Mouse (Mus musculus): ENCODE data around the gene Wdfy2. TPM values are rescaled to one million over a fixed set of nuclear protein-coding genes. Genes with fewer than 3 reads are reported as not detected.
"Not testable (repeated sequence)": the region's sequence is repeated elsewhere in the genome, so short reads cannot be mapped to it uniquely, and the experiment has no call there.

Gene Wdfy2
- 10 to 100 TPM; 14.6 TPM for total RNA-seq (2021)
- long read RNA-seq, experiment 1, full-length matches to known transcripts, result 2 of 6 reads
- long read RNA-seq, experiment 1, partial matches to known transcripts, result 1 of 6 reads
- long read RNA-seq, experiment 1, other reads (novel, unspliced or antisense), result 3 of 6 reads
- long read RNA-seq, experiment 2, partial matches to known transcripts, result 1 of 3 reads
- long read RNA-seq, experiment 2, other reads (novel, unspliced or antisense), result 2 of 3 reads

DNA sequence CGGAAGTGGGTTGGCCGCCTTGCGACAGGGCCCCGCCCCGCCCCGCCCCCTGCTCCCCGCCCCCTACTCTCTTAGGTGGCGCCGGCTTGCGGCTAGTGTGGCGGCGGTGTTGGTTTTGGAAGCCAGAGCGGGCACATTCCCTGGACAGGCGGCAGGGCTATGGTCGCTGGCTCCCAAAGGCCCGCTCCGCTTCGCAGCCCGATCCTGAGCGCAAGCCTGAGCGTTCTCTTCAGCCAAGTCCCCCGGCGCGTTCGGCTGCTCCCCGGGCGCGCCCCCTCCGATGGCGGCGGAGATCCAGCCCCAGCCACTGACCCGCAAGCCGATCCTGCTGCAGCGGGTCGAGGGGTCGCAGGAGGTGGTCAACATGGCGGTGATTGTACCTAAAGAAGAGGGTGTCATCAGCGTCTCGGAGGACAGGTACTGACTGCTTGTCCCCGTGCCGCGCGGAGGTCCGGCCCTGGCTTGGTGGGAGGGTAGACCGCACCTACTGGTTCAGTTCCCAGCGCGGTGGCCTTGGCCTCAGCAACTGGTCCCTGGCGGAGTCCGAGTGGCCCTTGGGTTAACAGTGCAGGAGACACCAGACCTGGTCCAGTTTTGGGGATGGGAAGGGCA is at the start of gene Wdfy2:
TSS of gene Wdfy2 (plus strand) at position 38 of the 612 bp plus-strand sequence.
- no peak for DNase-seq (ENCODE audit: low spot score in 2 of 2)

DNA sequence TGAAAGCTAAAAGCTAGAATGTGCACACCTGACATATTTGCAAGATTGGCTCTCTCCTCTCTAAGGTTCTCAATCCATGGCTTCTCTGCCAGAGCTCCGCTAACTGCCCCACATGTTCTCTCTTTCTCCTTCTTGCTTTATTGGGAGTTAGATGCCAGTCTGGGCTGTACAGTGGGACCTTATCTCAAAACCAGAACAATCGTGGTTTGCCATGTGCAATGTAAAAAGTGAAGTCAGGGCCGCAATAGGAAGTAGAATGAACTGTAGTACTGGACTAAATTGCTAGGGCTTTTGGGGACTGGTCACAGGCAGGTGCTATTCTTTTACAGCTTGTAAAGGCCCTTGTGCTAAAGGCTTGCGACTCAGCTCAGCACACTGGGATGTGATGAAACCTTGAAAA is 48.2 kb upstream of the Wdfy2 start:
- DNase-seq (ENCODE audit: low spot score in 2 of 2), result no peak

DNA sequence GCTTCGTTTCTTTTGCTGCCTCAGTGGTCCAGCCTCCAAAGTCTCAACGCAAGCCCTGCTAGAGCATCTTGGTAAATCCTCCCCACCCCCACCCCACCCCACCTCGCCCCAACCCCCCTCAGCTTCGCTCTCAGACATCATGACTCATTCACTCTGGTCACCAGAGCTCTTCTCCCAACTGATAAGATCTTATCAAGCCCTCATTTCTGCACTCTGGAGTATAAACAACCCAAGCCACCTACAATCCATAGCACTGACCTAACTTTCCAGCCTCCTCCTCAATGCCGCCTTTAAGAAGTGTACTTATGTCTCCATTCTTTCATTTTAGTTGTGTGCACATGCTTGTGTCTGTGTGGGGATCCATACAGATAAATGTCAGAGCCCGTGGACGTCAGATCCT is 41.8 kb upstream of the Wdfy2 start:
- DNase-seq (ENCODE audit: low spot score in 2 of 2), result no peak

DNA sequence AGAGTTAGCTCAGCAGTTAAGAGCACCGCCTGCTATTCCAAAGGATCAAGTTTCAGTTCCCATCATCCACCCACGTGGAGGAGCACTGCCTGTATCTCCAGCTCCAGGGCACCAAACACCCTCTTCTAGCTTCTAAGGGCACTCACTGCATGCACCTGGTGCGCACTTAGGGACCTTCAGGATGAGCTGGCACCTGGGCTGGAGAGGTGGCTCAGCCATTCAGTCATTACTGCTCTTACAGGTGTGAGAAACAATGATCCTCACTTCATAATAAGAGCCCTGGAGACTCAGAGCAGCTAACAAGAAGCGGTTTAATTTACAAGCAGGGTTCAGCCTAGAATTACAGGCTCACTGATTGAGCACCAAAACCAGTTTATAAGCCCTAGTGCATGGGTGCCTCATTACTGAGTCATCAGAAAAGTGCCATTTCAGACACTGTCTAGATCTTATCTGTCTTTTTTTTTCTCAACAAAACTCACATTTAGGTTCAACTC is 38.8 kb upstream of the Wdfy2 start:
- DNase-seq (ENCODE audit: low spot score in 2 of 2), result no peak

DNA sequence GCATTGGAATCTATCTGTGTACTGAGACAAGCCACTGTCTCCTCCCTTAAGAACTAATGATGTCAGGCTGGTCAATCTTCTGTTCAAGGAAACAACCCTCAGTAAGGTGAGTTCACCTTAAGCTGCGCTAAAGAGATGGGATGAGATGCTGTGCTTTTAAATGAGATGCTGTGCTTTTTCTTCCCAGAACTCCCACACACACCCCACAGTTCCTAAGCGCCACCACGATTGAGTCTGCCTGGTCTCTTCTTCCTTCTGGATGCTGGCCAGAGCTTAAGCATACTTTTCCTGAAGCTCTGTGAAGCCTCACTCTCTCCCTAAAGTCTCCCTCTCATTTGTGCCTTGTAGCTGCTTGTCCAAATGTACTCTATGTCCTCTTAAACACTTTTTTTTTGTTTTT is 36.7 kb upstream of the Wdfy2 start:
- DNase-seq (ENCODE audit: low spot score in 2 of 2), result peak in 1 of 2 experiments; percentile 6

DNA sequence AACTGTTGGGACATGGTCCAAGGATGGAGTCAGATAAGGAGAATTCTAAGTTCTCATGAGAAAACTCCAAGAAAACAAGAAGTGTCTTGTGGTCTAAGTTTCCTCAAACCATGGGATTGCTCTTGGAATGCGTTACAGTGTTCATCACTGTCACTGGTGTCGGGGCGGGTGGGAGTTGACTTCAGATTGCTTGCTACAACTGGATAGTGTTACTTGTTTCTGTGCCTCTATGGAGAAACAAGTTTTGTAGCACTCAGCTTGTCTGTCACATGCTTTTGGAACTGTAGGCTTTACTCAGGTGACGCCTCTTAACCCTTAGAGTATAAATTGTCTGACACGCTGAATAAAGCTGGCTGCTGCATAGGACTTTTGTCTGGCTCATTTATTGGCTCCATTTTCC is 34.3 kb upstream of the Wdfy2 start:
- no peak for DNase-seq (ENCODE audit: low spot score in 2 of 2)

DNA sequence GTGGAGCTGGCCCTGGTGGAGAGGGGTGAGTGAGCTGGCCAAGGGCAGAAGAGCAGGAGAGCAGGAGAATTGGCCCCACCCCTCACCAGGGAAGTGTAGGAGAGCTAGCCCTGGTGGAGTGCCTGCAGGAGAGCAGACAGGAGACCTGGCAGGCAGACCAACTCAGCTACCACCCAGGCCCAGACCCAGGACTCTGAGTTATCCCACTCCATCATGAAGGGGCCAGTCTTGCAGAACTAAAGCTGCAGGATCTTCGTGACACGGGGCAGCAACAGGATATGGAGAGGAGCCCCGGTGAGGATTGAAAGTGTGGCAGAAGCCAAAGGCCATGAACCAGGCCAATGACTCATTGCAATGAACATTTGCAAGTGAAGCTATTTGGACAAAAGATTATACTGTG is 30.6 kb upstream of the Wdfy2 start:
- no peak for DNase-seq (ENCODE audit: low spot score in 2 of 2)

DNA sequence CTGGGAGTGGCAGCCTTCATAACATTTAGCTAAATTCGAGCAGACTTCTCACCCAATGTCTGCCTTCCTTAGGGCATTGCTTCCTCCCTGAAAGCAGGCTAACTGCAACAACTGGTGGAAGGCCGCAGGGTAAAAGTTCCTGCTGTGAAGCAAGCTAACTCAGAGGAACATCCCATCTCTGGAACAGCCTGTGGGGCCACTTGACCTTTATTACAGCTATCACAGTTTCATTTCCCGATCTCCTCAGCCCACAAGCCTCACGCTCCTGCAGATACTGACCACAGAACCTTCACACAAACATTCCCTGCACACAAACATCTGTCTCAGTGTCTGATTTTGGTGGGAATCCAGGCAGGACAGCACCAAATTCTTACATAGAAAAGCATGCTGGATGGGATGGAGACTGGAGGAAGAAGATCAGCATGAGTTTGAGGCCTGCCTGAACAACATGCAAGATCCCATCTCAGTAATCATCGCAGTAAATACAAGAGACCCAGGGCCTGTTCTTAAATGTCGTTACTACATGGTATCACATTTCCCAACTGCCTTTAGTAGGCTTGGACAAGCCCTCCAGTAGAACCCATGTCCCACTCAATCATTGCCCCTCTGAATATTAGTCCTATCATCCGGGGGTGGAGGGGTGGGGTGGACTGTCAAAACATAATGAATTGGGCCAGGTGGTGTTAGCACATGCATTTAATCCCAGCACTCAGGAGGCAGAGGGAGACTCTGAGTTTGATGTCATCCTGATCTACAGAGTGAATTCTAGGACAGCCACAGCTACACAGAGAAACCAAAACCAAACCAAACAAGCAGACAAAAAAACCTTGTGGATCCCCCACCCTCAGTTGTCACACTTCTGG is 28.6 kb upstream of the Wdfy2 start:
- DNase-seq (ENCODE audit: low spot score in 2 of 2), result no peak

DNA sequence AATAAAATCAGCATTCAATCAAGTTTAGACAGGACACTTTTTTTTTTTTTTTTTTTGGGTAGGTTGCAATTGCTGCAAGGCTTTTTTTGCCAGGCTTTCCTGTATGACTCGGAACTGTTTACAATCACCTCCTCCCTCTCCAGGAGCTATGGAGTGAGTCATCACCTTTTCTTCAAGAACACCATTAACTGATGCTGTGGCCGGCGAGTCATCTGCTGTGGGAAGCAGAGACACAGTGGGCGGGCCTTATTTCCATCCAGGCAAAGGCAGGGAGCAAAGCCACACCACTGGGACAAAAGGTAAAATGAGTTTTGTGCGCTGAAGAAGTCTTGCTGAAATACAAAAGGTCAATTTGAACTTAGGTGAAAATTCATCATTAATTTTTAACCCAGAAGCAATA is 24.7 kb upstream of the Wdfy2 start:
- no peak for DNase-seq (ENCODE audit: low spot score in 2 of 2)

DNA sequence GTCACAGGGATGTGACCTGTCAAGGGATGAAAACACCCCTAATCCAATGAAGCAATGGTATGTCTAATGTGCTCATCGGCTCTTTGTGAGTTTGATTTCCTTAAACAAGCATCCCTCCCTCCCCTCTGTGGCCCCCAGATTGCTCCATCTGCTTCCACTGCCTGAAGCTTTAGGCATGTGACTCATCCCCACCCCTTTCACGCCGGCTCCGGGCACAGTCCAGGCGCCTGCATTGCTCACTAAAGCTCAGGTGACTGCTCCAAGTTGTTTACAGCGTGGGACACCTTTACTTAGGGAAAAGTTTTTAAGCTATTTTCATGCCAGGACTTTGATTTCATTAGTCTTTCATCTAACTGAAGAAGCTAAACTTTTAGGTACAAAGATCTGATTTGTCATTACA is 22.9 kb upstream of the Wdfy2 start:
- no peak for DNase-seq (ENCODE audit: low spot score in 2 of 2)

DNA sequence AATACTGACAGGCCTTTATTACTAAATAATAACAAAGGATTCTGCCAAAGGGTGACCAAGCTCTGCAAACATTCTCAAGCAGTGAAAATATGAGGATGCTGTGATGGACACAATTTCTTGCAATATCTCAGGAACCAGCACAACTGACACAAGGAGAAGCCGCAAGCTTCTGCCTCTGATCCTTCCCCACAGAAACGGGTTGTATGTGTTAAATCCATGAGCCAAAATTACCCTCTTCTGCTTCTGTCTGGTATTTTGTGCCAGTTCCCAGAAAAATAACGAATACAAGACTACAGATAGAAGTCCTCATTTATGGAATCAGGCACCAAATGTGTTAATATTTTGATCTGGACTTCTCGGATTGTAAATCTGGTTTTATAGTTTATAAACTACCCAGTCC is 20.7 kb upstream of the Wdfy2 start:
- peak in 1 of 2 experiments; percentile 26 for DNase-seq (ENCODE audit: low spot score in 2 of 2)

DNA sequence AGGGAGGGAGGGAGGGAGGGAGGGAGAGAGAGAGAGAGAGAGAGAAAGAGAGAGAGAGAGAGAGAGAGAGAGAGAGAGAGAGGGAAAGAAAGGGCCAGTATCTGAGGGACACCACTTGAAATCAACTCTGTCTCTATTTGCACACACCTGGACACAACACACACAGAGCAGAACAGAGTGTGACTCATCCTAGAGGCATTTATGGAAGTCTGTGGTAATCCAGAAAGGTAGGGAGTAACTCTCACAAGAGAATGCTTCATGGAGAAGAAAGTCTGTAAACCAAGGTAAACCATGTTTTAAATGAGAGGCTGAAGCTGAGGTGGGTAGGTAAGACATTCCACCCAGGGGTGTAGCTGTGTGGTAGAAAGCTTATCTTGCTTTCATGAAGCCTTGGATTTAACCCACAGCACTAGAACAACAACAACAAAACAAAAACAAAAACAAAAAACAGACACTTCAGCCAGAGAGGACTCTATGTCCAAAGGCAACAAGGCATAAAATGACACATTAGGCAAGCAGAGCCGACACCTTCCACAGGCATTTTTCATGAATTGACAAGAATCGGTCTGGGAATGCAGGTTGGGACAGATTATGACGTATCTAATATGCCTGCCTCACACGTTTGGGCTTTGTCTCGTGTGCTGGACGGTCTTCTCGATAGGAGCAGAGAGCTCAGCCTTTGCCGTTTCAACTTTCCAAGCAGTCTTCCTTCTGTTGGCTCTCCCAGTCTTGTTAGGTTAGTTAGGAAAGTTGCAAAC is 11.7 kb upstream of the Wdfy2 start:
- DNase-seq (ENCODE audit: low spot score in 2 of 2), result no peak

DNA sequence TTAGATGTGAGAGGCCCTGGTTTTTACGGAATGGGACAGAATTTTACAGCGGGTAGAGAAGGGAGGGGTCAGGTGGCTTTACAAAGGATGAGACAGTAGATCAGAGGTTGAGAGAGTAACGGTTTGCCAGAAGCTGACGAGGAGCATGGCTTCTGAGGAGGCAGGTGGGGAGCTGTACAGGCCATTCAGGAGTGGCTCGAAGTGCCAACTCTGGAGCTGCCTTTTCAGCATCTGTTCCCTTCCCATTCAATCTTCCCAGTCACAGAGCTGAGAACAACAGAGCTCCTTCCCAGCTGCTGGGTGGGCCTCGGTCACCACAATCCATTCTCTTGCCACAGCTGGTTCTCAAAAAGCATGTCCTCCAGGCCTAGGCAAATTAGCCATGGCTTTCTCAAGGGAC is 8.2 kb upstream of the Wdfy2 start:
- DNase-seq (ENCODE audit: low spot score in 2 of 2), result no peak

DNA sequence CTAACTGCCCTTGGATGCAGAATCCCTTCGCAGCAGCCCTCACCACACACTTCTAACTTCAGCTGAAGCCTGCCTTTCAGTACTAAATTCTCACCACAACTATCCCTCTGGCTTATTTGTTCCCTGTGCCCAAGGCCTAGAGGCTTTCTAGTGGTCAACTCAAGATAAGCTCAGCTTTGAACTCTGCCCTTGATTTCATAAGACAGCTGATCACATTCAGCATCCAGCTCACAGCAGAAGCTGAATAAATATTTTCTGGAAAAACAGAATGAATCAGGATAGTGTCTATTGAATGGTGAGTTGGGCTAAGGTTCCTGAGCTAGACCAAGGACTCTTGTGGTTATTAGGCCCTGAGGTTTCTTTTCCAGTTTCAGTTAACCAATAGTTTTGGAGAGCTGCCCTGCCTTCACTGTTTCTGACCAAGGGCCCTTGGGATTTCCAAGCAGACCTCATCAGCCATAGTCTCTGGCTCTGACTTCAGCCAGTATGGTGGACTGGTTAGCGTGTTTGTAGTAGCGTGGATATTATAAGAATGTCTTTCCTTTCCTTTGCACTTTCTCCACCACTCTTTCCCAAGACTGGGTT is 5.7 kb upstream of the Wdfy2 start:
- DNase-seq (ENCODE audit: low spot score in 2 of 2), result no peak

DNA sequence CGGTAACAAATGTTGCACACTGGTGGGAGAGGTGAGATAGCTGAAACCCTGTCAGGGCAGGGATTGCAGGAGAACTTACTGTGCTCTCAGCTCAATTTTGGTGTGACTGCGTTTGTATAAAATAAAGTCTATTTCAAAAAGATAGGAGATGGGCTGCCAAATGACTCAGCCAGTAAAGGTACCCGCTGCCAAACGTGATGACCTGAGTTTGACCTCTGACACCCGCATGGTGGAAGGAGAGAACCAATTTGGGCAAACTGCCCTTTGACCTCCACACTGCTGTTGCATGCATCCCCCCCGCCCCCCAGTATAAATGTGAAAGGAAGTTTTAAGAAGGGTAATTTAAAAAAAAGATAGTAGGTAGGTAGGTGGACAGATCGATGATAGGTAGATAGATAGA is 4.4 kb upstream of the Wdfy2 start:
- DNase-seq (ENCODE audit: low spot score in 2 of 2), result no peak

DNA sequence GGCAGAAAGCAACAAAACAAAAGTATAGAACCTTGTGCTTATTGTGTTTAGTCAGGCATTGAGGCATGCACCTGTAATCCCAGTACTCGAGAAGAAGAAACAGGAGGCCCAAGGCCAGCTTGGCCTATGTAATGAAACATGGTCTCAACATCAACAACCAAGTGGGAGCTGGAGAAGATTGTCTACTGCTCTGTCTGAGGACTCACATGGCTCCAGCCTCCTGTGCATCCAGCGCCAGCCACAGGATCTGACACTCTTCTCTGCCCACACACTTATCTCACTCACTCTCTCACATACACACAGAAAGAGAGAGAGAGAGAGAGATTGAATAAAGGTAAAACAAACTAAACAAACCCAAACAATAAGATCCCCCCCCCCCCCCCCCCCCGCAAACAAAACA is 3.9 kb upstream of the Wdfy2 start:
- no peak for DNase-seq (ENCODE audit: low spot score in 2 of 2)

DNA sequence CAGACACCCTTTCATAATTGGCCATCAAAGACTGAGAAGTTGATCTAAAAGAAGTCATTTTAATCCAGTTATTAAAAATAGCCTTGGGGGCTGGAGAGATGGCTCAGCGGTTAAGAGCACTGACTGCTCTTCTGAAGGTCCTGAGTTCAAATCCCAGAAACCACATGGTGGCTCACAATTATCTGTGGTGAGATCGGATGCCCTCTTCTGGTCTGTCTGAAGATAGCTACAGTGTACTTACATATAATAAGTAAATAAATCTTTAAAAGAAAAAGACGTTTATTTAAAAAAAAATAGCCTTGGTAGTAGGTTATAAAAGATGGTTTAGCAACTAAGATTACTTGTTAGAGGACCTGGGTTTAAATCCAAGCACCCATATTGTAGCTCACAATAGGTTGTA is 1.7 kb upstream of the Wdfy2 start:
- not testable (repeated sequence) for DNase-seq (ENCODE audit: low spot score in 2 of 2)

DNA sequence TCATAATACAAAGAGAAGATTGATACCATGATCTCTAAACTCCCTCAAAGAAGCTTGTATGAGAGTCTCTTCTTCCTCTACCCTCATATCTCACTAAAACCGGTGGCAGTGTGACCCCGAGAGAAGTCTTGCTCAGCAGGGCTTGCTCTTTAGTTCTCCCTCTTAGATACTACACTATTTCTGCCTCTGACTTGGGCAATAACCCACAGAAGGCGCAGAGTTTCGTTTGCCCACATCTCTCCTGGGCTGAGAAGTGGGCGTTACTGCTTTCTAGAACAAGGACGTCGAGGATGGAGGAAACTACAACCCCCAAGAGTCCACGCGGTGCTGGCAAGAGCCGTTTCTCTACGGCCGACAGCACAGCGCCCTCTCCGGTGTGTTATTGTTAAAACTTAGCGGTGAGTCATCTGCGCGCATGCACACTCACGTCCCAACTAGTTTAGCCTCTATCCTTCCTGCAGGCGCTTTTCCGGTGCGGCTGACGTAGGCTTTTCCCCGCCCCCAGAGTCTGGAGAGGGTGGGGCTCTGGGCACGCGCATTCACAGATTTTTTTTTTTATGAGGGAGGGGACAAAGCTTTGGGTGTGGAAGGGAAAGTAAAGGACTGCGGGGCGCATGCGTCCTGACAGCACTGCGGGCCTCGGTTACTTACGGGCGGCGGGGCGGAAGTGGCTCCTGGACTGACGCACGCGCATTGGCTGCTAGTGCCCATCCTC is 395 bp upstream of the Wdfy2 start:
- peak; percentile 94 to 99 for DNase-seq (ENCODE audit: low spot score in 2 of 2)

DNA sequence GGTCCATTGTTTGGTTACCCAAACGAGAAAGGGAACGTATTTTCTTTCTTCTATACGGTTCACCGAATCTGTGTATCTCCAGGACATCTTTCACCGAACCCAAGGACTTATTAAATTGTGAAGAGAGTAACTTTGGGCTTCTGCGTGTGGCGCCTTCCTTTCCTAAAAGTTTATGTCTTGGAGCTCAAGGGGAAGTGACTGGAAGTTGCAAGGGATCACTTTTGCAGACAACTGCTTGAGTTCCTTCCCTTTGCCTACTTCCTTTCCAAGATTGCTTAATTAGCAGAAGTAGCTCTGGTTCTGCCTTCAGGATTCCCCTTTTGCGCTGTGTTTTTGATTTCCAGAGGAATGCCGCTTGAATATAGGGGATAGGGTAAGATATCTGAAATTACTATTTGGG is 858 bp downstream of the Wdfy2 start:
- no peak for DNase-seq (ENCODE audit: low spot score in 2 of 2)

DNA sequence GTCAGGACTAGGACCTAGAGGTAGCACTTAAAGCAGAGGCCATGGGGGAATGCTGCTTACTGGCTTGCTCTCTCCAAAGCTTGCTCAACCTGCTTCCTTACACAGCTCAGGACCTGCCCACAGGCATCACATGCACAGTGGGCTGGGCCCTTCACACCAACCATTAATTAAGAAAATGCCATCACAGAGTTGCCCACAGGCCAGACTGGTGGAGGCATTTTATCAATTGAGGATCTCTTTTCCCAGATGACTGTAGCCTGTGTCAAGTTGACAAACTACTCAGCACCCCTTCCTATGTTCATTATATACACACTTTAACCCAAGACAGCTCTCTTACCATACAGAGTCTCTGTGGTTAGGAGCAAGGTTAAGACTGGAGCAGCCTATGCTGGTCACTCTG is 4.2 kb downstream of the Wdfy2 start:
- no peak for DNase-seq (ENCODE audit: low spot score in 2 of 2)

Data from layer of hippocampus, postnatal 14 days (tissue).